Mouse (Mus musculus) cortical plate, adult 2 months (tissue): ENCODE measurements at regions not wholly inside any gene's neighbourhood (a gene's known extent, or its start where the extent isn't known, plus 50 kb on each side); places are given as distances from the start of the nearest gene placed in this dataset.

ENCODE experiments used
- H3K27ac ChIP-seq: fragments of 200-500 bp; 2 replicates; pipeline ENCODE4 v1.5.1; 2012; ENCODE audit warnings: low read length, control low read depth, inconsistent platforms; ENCODE audit not compliant: insufficient read depth
- H3K4me1 ChIP-seq: fragments of 200-500 bp; 2 replicates; pipeline ENCODE4 v1.6.1; 2011; ENCODE audit warnings: low read length; ENCODE audit not compliant: control insufficient read depth, insufficient read depth
- H3K4me3 ChIP-seq: fragments of 200-500 bp; 2 replicates; pipeline ENCODE4 v1.5.1; 2011; ENCODE audit warnings: mild to moderate bottlenecking, low read length, control low read depth; ENCODE audit not compliant: insufficient read depth
- CTCF ChIP-seq: fragments of 200-500 bp; IDR thresholded peaks from 2 replicates; pipeline ENCODE4 v1.5.1; 2011; ENCODE audit warnings: mild to moderate bottlenecking, control low read depth, low read length; ENCODE audit not compliant: insufficient read depth; ENCODE audit errors: extremely low read depth
- POLR2A ChIP-seq: fragments of 200-500 bp; IDR thresholded peaks from 2 replicates; pipeline ENCODE4 v1.6.1; 2011; ENCODE audit warnings: mild to moderate bottlenecking, low read length, control low read depth; ENCODE audit not compliant: insufficient read depth; ENCODE audit errors: extremely low read depth

GRCm38 (mm10) chr13:37559056-37559455 lies 214.0 kb downstream of the Ly86 start:
- H3K4me1 ChIP-seq = no peaks in the 10 kb centered on the region
- H3K27ac ChIP-seq = no peak overlapping the region
- TF ChIP-seq POLR2A = no peak
- TF ChIP-seq CTCF = no peak
- no peak overlapping the region for H3K4me3 ChIP-seq

- no peaks in the 10 kb centered on the region for H3K4me1 ChIP-seq
- no peak for TF ChIP-seq CTCF
- no peak for TF ChIP-seq POLR2A
Measured at GRCm38 (mm10) chr13:37559706-37560313, 214.8 kb downstream of the Ly86 start.

DNA sequence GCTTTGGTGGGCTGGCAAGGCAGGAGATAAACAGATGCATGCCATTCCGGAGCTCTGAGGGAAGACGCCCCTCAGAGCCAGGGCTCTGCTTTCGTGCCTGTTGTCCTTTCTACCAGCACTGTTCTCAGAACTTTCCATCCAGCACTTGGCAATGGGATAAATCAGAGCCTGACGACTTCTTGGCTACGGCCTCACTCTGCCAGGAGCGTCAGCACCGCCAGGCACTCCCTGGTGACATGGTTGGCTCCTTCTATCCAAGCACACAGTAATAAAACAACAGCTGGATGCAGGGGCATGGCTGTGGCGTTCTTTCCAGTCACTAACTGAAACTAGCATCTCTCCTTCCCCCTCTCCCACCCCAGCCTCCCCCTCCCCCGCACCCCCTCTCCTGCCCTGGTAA lies 215.4 kb downstream of the Ly86 start:
- TF ChIP-seq CTCF (no peak), POLR2A (no peak)
- no peak overlapping the region for H3K27ac ChIP-seq
- H3K4me1 ChIP-seq = no peaks in the 10 kb centered on the region

More at GRCm38 (mm10) chr13:37559706-37560313, 214.8 kb downstream of the Ly86 start:
- Histone ChIP-seq H3K27ac (no peak overlapping the region), H3K4me3 (no peak overlapping the region)

DNA sequence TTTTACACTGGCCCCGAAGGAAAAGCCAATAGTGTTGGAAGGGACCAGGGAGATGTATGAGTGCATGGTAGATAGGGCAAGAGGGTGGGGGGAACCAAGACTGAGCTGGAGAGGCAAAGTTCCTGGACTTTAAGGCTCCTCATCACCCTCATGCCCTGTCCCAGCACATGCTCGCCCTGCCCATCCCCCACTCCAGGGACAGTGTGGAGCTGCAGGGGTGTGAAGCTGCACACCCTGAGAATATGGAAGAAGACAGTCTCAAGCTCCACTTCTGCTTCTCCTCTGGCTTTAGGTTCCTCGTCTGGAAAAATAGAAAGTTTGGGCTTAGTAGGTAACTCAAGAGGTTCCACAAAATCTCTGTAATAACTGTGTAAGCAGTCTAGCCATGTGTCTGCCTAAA lies 215.8 kb downstream of the Ly86 start:
- no peak overlapping the region for H3K4me3 ChIP-seq
- TF ChIP-seq CTCF (no peak), POLR2A (no peak)
- H3K27ac ChIP-seq = no peak overlapping the region
- no peaks in the 10 kb centered on the region for H3K4me1 ChIP-seq

More for the DNA sequence above, 215.4 kb downstream of the Ly86 start:
- H3K4me3 ChIP-seq = no peak overlapping the region

- no peak for TF ChIP-seq CTCF
- no peak for TF ChIP-seq POLR2A
- H3K4me3 ChIP-seq = no peak overlapping the region
- no peaks in the 10 kb centered on the region for H3K4me1 ChIP-seq
- no peak overlapping the region for H3K27ac ChIP-seq
Measured at GRCm38 (mm10) chr13:37561437-37561836, 216.4 kb downstream of the Ly86 start.

DNA sequence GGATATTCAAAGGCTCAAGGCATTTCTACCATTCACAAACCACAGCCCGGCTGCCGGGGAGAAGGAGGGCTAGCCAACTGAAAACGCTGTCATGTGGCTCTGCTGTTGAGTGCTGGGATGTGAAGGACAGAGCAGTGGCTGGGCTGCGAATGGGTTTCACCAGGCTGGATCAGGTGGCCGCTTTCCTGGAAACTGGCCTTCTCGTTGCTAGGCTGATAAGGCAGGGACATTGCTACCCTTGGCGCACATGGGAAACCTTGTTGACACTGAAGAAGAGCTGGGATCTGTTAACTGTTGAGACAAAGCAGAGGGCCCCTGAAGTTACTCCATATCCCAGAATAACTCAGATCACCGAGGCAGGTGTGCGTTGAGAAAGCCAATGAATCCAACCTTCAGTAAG lies 216.1 kb upstream of the Rreb1 start:
- Histone ChIP-seq H3K4me1 (no peaks in the 10 kb centered on the region), H3K4me3 (no peak overlapping the region), H3K27ac (peak overlapping the region; percentile 57; the same call in 1 of the 2 replicates)
- TF ChIP-seq POLR2A = no peak
- TF ChIP-seq CTCF = no peak

- Histone ChIP-seq H3K27ac (peak overlapping the region; percentile 57; the same call in 1 of the 2 replicates), H3K4me3 (no peak overlapping the region), H3K4me1 (no peaks in the 10 kb centered on the region)
- TF ChIP-seq CTCF (no peak), POLR2A (no peak)
Measured at GRCm38 (mm10) chr13:37562652-37563051, 215.5 kb upstream of the Rreb1 start.

- Histone ChIP-seq H3K4me3 (no peak overlapping the region), H3K4me1 (no peaks in the 10 kb centered on the region), H3K27ac (no peak overlapping the region)
- TF ChIP-seq CTCF = no peak
Measured at GRCm38 (mm10) chr13:37569051-37569450, 209.1 kb upstream of the Rreb1 start.

DNA sequence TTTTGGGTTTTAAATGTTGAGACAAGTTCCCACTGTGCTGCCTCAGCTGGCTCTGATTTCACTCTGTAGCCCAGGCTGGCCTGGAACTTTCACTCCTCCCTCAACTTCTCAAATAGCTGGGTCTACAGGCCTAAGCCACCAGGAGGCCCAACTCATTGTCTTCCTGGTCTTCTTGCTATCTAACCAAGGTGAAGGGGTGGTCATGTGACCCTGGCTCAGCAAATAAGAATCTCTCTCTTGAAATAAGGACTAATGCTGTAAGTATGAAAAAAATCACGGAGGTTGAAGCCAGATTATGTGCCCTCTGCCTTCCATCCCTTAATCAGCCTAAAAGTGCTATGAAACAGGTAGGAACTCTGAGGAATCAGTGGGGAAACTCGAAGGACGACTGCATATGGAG lies 208.7 kb upstream of the Rreb1 start:
- Histone ChIP-seq H3K27ac (no peak overlapping the region), H3K4me1 (no peaks in the 10 kb centered on the region), H3K4me3 (no peak overlapping the region)
- no peak for TF ChIP-seq CTCF
- no peak for TF ChIP-seq POLR2A

GRCm38 (mm10) chr13:37572983-37573382 lies 205.2 kb upstream of the Rreb1 start:
- Histone ChIP-seq H3K27ac (no peak overlapping the region), H3K4me1 (no peaks in the 10 kb centered on the region), H3K4me3 (no peak overlapping the region)
- TF ChIP-seq POLR2A (no peak), CTCF (no peak)
